28 mouse cellular contexts compared by ENCODE assay signal in genomic region chr3:96234914-96235313, GRCm38 (mm10). TPM values are rescaled to one million over a fixed set of nuclear protein-coding genes. Genes with fewer than 3 reads are reported as not detected.
DNase-seq lines count a peak whose midpoint lies in the region; ATAC-seq and TF ChIP-seq lines count a peak whose summit lies in the region.
"Had no signal": no experiment of that assay in that cellular context is flagged by ENCODE, and none has a peak within 500 bp of the region (broad histone marks: within the 10 kb centered on the region; RNA-seq: fewer than 3 reads in every experiment).

No protein-coding gene starts in this region.

- H3K4me2 ChIP-seq in hindbrain, postnatal 0 days (ENCODE audit: low read depth, low read length): no peak overlapping the region
- H3K4me2 ChIP-seq in hindbrain, embryonic 11.5 days (replicated peaks; ENCODE audit: low read depth, low read length): no peak overlapping the region
- H3K4me2 ChIP-seq in liver, embryonic 15.5 days: no peak overlapping the region
- H3K4me2 ChIP-seq: embryonic facial prominence, embryonic 15.5 days; heart, embryonic 12.5 days; hindbrain, embryonic 13.5 days; midbrain, embryonic 13.5 days; neural tube, embryonic 12.5 days had no signal

- no peak overlapping the region for H3K4me3 ChIP-seq in hindbrain, postnatal 0 days (ENCODE audit: low read length)
- no peak overlapping the region for H3K4me3 ChIP-seq in hindbrain, embryonic 11.5 days (ENCODE audit: low read depth, low read length)
- H3K4me3 ChIP-seq in liver, embryonic 15.5 days (replicated peaks): 0 out of 2 replicates have a peak overlapping the region, but pooled peaks have one; percentile 65
- H3K4me3 ChIP-seq: embryonic facial prominence, embryonic 15.5 days; forebrain, embryonic 10.5 days; heart, embryonic 12.5 days; hindbrain, embryonic 13.5 days; midbrain, embryonic 13.5 days; neural tube, embryonic 12.5 days had no signal

- H3K9me3 ChIP-seq in hindbrain, postnatal 0 days (ENCODE audit: low read length): no peaks in the 10 kb centered on the region
- no peaks in the 10 kb centered on the region for H3K9me3 ChIP-seq in hindbrain, embryonic 11.5 days (ENCODE audit: control insufficient read depth, low read length)
- H3K9me3 ChIP-seq in liver, embryonic 15.5 days (replicated peaks): no peaks in the 10 kb centered on the region
- H3K9me3 ChIP-seq: embryonic facial prominence, embryonic 15.5 days; forebrain, embryonic 10.5 days; heart, embryonic 12.5 days; hindbrain, embryonic 13.5 days; megakaryocyte, embryonic 14.5 days; midbrain, embryonic 13.5 days; neural tube, embryonic 12.5 days had no signal

- ATAC-seq in hindbrain, postnatal 0 days: no peak
- no peak for ATAC-seq in hindbrain, embryonic 11.5 days (ENCODE audit: low FRiP score)
- ATAC-seq in liver, embryonic 15.5 days (ENCODE audit: insufficient read depth): no peak
- ATAC-seq: forebrain, embryonic 16.5 days; midbrain, embryonic 13.5 days had no signal

- H3K27me3 ChIP-seq in hindbrain, postnatal 0 days (ENCODE audit: insufficient read depth, low read length): no peaks in the 10 kb centered on the region
- H3K27me3 ChIP-seq in hindbrain, embryonic 11.5 days (ENCODE audit: control insufficient read depth, insufficient read depth, low read length): no peaks in the 10 kb centered on the region
- no peaks in the 10 kb centered on the region for H3K27me3 ChIP-seq in liver, embryonic 15.5 days
- H3K27me3 ChIP-seq: embryonic facial prominence, embryonic 15.5 days; heart, embryonic 12.5 days; hindbrain, embryonic 13.5 days; megakaryocyte, embryonic 14.5 days; midbrain, embryonic 13.5 days; neural tube, embryonic 12.5 days had no signal

- no peak overlapping the region for H3K27ac ChIP-seq in hindbrain, postnatal 0 days
- H3K27ac ChIP-seq in hindbrain, embryonic 11.5 days (ENCODE audit: low read depth, low read length): no peak overlapping the region
- peak overlapping the region; percentile 95; the same call in 1 of the 2 replicates for H3K27ac ChIP-seq in liver, embryonic 15.5 days (replicated peaks)
- H3K27ac ChIP-seq: embryonic facial prominence, embryonic 15.5 days; hindbrain, embryonic 13.5 days; midbrain, embryonic 13.5 days; neural tube, embryonic 12.5 days had no signal

- H3K9ac ChIP-seq in hindbrain, postnatal 0 days (replicated peaks; ENCODE audit: low read length): no peak overlapping the region
- no peak overlapping the region for H3K9ac ChIP-seq in hindbrain, embryonic 11.5 days (ENCODE audit: low read depth, low read length)
- no peak overlapping the region for H3K9ac ChIP-seq in liver, embryonic 15.5 days
- H3K9ac ChIP-seq: embryonic facial prominence, embryonic 15.5 days; heart, embryonic 12.5 days; hindbrain, embryonic 13.5 days; midbrain, embryonic 13.5 days; neural tube, embryonic 12.5 days had no signal

- 89% methylated on average over 2 of the region's 2 CpGs for WGBS in hindbrain, postnatal 0 days
- WGBS in hindbrain, embryonic 11.5 days: 91% methylated on average over 2 of the region's 2 CpGs
- WGBS in liver, embryonic 15.5 days (ENCODE audit: insufficient replicate concordance): 72% methylated on average over 2 of the region's 2 CpGs

- no peaks in the 10 kb centered on the region for H3K36me3 ChIP-seq in hindbrain, postnatal 0 days (ENCODE audit: insufficient read depth, low read length)
- no peaks in the 10 kb centered on the region for H3K36me3 ChIP-seq in hindbrain, embryonic 11.5 days (ENCODE audit: control insufficient read depth, insufficient read depth, low read length)
- no peaks in the 10 kb centered on the region for H3K36me3 ChIP-seq in liver, embryonic 15.5 days (replicated peaks)
- H3K36me3 ChIP-seq: embryonic facial prominence, embryonic 15.5 days; forebrain, embryonic 10.5 days; heart, embryonic 12.5 days; hindbrain, embryonic 13.5 days; midbrain, embryonic 13.5 days; neural tube, embryonic 12.5 days had no signal

- TF ChIP-seq CTCF in hindbrain, postnatal 0 days (IDR thresholded peaks at IDR 0.05; ENCODE audit: low read depth): peak; percentile 8; the same call in 1 of the 2 replicates

- no peak for DNase-seq in hindbrain, postnatal 0 days (ENCODE audit: low spot score)
- no peak for DNase-seq in hindbrain, embryonic 11.5 days (ENCODE audit: low spot score)
- DNase-seq in thymus, postnatal 0 days (ENCODE audit: low spot score): peak; percentile 33
- DNase-seq in thymus, postnatal 4 days: no peak
- no peak for DNase-seq in heart, postnatal 4 days
- no peak for DNase-seq in right cerebral cortex, adult 2 months (ENCODE audit: low spot score in 2 of 2)
- DNase-seq: adrenal gland, postnatal 25 days; cerebellum, adult 9-10 months; gastrocnemius, postnatal 14 days; heart, postnatal 10 days; kidney, postnatal 25 days; lung, adult 2 months; lung, postnatal 36 days; right cerebral cortex, postnatal 25 days; spleen, adult 18-20 months had no signal

- no peaks in the 10 kb centered on the region for H3K4me1 ChIP-seq in hindbrain, postnatal 0 days (ENCODE audit: insufficient read depth, low read length)
- peaks cover 3% of the 10 kb centered on the region; the same call in 1 of the 2 replicates for H3K4me1 ChIP-seq in hindbrain, embryonic 11.5 days (replicated peaks; ENCODE audit: control insufficient read depth, insufficient read depth, low read length)
- peaks cover 30% of the 10 kb centered on the region for H3K4me1 ChIP-seq in liver, embryonic 15.5 days (replicated peaks)

RNA-seq across cellular contexts. Expression of gene Hist2h3c2, which starts 4.0 kb away (rescaled TPM):
- 441 and 602 TPM in 2 replicates for total RNA-seq in hindbrain, postnatal 0 days (2014; rRNA removed)
- 1.6 and 2.3 TPM in 2 replicates for polyA plus RNA-seq in hindbrain, postnatal 0 days (2015; fragmentation: Nextera tagmentation; extraction: Ambion mirVana)
- 8.4 and 10.0 TPM in 2 replicates for polyA plus RNA-seq in hindbrain, embryonic 11.5 days (2014; fragmentation: Nextera tagmentation; extraction: Ambion mirVana)
- polyA plus RNA-seq in thymus, postnatal 0 days (2015; fragmentation: Nextera tagmentation; extraction: Ambion mirVana): 30.0 and 47.7 TPM in 2 replicates
- 10.8 and 13.6 TPM in 2 replicates for polyA plus RNA-seq in liver, embryonic 15.5 days (2015; fragmentation: Nextera tagmentation; extraction: Ambion mirVana)
- 100 to 1,000 TPM; 209 to 211 TPM for total RNA-seq in heart, postnatal 4 days (2021)

RNA-seq across cellular contexts. Expression of gene Hist2h2aa2, which starts 5.2 kb away (rescaled TPM):
- 1,755 and 2,054 TPM in 2 replicates for total RNA-seq in hindbrain, postnatal 0 days (2014; rRNA removed)
- 52.1 and 62.1 TPM in 2 replicates for polyA plus RNA-seq in hindbrain, postnatal 0 days (2015; fragmentation: Nextera tagmentation; extraction: Ambion mirVana)
- 61.8 and 63.0 TPM in 2 replicates for polyA plus RNA-seq in hindbrain, embryonic 11.5 days (2014; fragmentation: Nextera tagmentation; extraction: Ambion mirVana)
- 215 and 339 TPM in 2 replicates for polyA plus RNA-seq in thymus, postnatal 0 days (2015; fragmentation: Nextera tagmentation; extraction: Ambion mirVana)
- polyA plus RNA-seq in liver, embryonic 15.5 days (2015; fragmentation: Nextera tagmentation; extraction: Ambion mirVana): 54.8 and 64.9 TPM in 2 replicates
- 1,000 to 10,000 TPM; 1,222 to 1,254 TPM for total RNA-seq in heart, postnatal 4 days (2021)

RNA-seq across cellular contexts. Expression of gene Hist2h2aa1, which starts 10.4 kb away (rescaled TPM):
- total RNA-seq in hindbrain, postnatal 0 days (2014; rRNA removed): 1,894 and 2,680 TPM in 2 replicates
- polyA plus RNA-seq in hindbrain, postnatal 0 days (2015; fragmentation: Nextera tagmentation; extraction: Ambion mirVana): 24.4 and 25.0 TPM in 2 replicates
- polyA plus RNA-seq in hindbrain, embryonic 11.5 days (2014; fragmentation: Nextera tagmentation; extraction: Ambion mirVana): 11.8 and 14.6 TPM in 2 replicates
- 117 and 143 TPM in 2 replicates for polyA plus RNA-seq in thymus, postnatal 0 days (2015; fragmentation: Nextera tagmentation; extraction: Ambion mirVana)
- 31.3 and 45.2 TPM in 2 replicates for polyA plus RNA-seq in liver, embryonic 15.5 days (2015; fragmentation: Nextera tagmentation; extraction: Ambion mirVana)
- 10 to 100 TPM; 26.8 to 30.1 TPM for total RNA-seq in heart, postnatal 4 days (2021)

RNA-seq across cellular contexts. Expression of gene Hist2h3c1, which starts 11.6 kb away (rescaled TPM):
- not detected in 2 replicates for total RNA-seq in hindbrain, postnatal 0 days (2014; rRNA removed)
- 0.16 TPM in 1 of 2 replicates, not detected in the other for polyA plus RNA-seq in hindbrain, postnatal 0 days (2015; fragmentation: Nextera tagmentation; extraction: Ambion mirVana)
- polyA plus RNA-seq in hindbrain, embryonic 11.5 days (2014; fragmentation: Nextera tagmentation; extraction: Ambion mirVana): 0.64 and 0.90 TPM in 2 replicates
- polyA plus RNA-seq in thymus, postnatal 0 days (2015; fragmentation: Nextera tagmentation; extraction: Ambion mirVana): 0.64 and 0.76 TPM in 2 replicates
- 2.5 and 3.2 TPM in 2 replicates for polyA plus RNA-seq in liver, embryonic 15.5 days (2015; fragmentation: Nextera tagmentation; extraction: Ambion mirVana)
- total RNA-seq in heart, postnatal 4 days (2021): under 1 TPM; 0.16 to 0.81 TPM
- total RNA-seq: adrenal gland, postnatal 25 days; gastrocnemius, postnatal 14 days; layer of hippocampus, adult 8-10 months; left cerebral cortex, adult 18-20 months; left cerebral cortex, postnatal 36 days had no signal
- polyA plus RNA-seq: brain, embryonic 14.5 days; forebrain, embryonic 10.5 days; forebrain, embryonic 16.5 days; lung, adult 2 months had no signal

RNA-seq across cellular contexts. Expression of gene Hist2h2be, which starts 14.0 kb away (rescaled TPM):
- 10.1 and 15.4 TPM in 2 replicates for total RNA-seq in hindbrain, postnatal 0 days (2014; rRNA removed)
- polyA plus RNA-seq in hindbrain, postnatal 0 days (2015; fragmentation: Nextera tagmentation; extraction: Ambion mirVana): 4.0 and 4.1 TPM in 2 replicates
- 7.4 and 7.7 TPM in 2 replicates for polyA plus RNA-seq in hindbrain, embryonic 11.5 days (2014; fragmentation: Nextera tagmentation; extraction: Ambion mirVana)
- polyA plus RNA-seq in thymus, postnatal 0 days (2015; fragmentation: Nextera tagmentation; extraction: Ambion mirVana): 8.6 and 10.0 TPM in 2 replicates
- 6.5 and 7.7 TPM in 2 replicates for polyA plus RNA-seq in liver, embryonic 15.5 days (2015; fragmentation: Nextera tagmentation; extraction: Ambion mirVana)
- 1 to 10 TPM; 5.7 to 5.8 TPM for total RNA-seq in heart, postnatal 4 days (2021)
